Mouse (Mus musculus): Measurements from ENCODE around the gene Ccdc12.

The Ccdc12 gene

GRCm38 (mm10) chr9:110703951-110704350, 47.6 kb downstream of the Ccdc12 start:
- no peak for DNase-seq (ENCODE audit: low read depth)

- DNase-seq (ENCODE audit: low read depth) = no peak
Observed at GRCm38 (mm10) chr9:110706784-110707183, 50.5 kb downstream of the Ccdc12 start.

- DNase-seq (ENCODE audit: low read depth) = peak; percentile 85
Observed at GRCm38 (mm10) chr9:110709640-110710258, 53.4 kb downstream of the Ccdc12 start.

- DNase-seq (ENCODE audit: low read depth) = no peak
Observed at GRCm38 (mm10) chr9:110711532-110711931, 55.2 kb downstream of the Ccdc12 start.

- DNase-seq (ENCODE audit: low read depth) = no peak
Observed at GRCm38 (mm10) chr9:110711996-110712395, 55.7 kb downstream of the Ccdc12 start.

- DNase-seq (ENCODE audit: low read depth) = no peak
Observed at GRCm38 (mm10) chr9:110712545-110712944, 56.2 kb downstream of the Ccdc12 start.

GRCm38 (mm10) chr9:110713389-110713788, 57.1 kb downstream of the Ccdc12 start:
- DNase-seq (ENCODE audit: low read depth) = no peak

- DNase-seq (ENCODE audit: low read depth) = peak; percentile 26
Observed at GRCm38 (mm10) chr9:110715426-110715825, 59.1 kb downstream of the Ccdc12 start.

- peak; percentile 77 for DNase-seq (ENCODE audit: low read depth)
Observed at GRCm38 (mm10) chr9:110716775-110717174, 60.5 kb downstream of the Ccdc12 start.

GRCm38 (mm10) chr9:110718071-110718470, 61.8 kb downstream of the Ccdc12 start:
- DNase-seq (ENCODE audit: low read depth) = peak; percentile 17

GRCm38 (mm10) chr9:110718810-110719209, 62.5 kb downstream of the Ccdc12 start:
- no peak for DNase-seq (ENCODE audit: low read depth)

GRCm38 (mm10) chr9:110719977-110720376, 63.7 kb downstream of the Ccdc12 start:
- DNase-seq (ENCODE audit: low read depth) = no peak

GRCm38 (mm10) chr9:110722060-110722459, 65.8 kb downstream of the Ccdc12 start:
- DNase-seq (ENCODE audit: low read depth) = no peak

- DNase-seq (ENCODE audit: low read depth) = peak; percentile 45
Observed at GRCm38 (mm10) chr9:110725721-110726135, 69.4 kb downstream of the Ccdc12 start.

- no peak for DNase-seq (ENCODE audit: low read depth)
Observed at GRCm38 (mm10) chr9:110726867-110727266, 70.6 kb downstream of the Ccdc12 start.

- peak; percentile 49 for DNase-seq (ENCODE audit: low read depth)
Observed at GRCm38 (mm10) chr9:110729841-110730240, 73.5 kb downstream of the Ccdc12 start.

GRCm38 (mm10) chr9:110731859-110732258, 75.6 kb downstream of the Ccdc12 start:
- DNase-seq (ENCODE audit: low read depth) = no peak

- peak; percentile 78 for DNase-seq (ENCODE audit: low read depth)
Observed at GRCm38 (mm10) chr9:110732623-110733022, 76.3 kb downstream of the Ccdc12 start.

GRCm38 (mm10) chr9:110733102-110733501, 76.8 kb downstream of the Ccdc12 start:
- no peak for DNase-seq (ENCODE audit: low read depth)

GRCm38 (mm10) chr9:110734154-110734553, 77.9 kb downstream of the Ccdc12 start:
- no peak for DNase-seq (ENCODE audit: low read depth)

- DNase-seq (ENCODE audit: low read depth) = no peak
Observed at GRCm38 (mm10) chr9:110736362-110736761, 80.1 kb downstream of the Ccdc12 start.

GRCm38 (mm10) chr9:110738054-110738453, 81.8 kb downstream of the Ccdc12 start:
- no peak for DNase-seq (ENCODE audit: low read depth)

GRCm38 (mm10) chr9:110739961-110740360, 83.7 kb downstream of the Ccdc12 start:
- DNase-seq (ENCODE audit: low read depth) = no peak

- DNase-seq (ENCODE audit: low read depth) = no peak
Observed at GRCm38 (mm10) chr9:110741711-110742294, 85.5 kb downstream of the Ccdc12 start, which contains the start of gene Myl3. TSS of gene Myl3 (plus strand) at chr9:110741861.

All from NIH3T3 (cell line).